Mouse (Mus musculus): ENCODE results near the gene Lrrc4.

GRCm38 (mm10) chr6:28745864-28746263 lies 85.7 kb downstream of the Lrrc4 start:
- TF ChIP-seq CTCF (conservative IDR thresholded peaks at IDR 0.05; ENCODE audit: low read length) (no peak), POU5F1 (IDR thresholded peaks at IDR 0.05; ENCODE audit: borderline replicate concordance, low read length) (no peak), NANOG (IDR thresholded peaks at IDR 0.05; ENCODE audit: borderline replicate concordance, low read length) (no peak)
